Mouse (Mus musculus) CH12.LX (cell line): ENCODE measurements at regions not wholly inside any gene's neighbourhood (a gene's known extent, or its start where the extent isn't known, plus 50 kb on each side); places are given as distances from the start of the nearest gene placed in this dataset.

Experiments
- CTCF ChIP-seq, 2 experiments: IDR thresholded peaks in 1 of 2; conservative IDR thresholded peaks in 1 of 2; 2 replicates each; pipeline ENCODE4 v1.5.1; 2011 to 2012; ENCODE audit warnings: low read depth in 2 of 2, low read length in 2 of 2, improper control_type of control experiment in 1 of 2, inconsistent platforms in 1 of 2, mild to moderate bottlenecking in 1 of 2, moderate library complexity in 1 of 2
- JUN ChIP-seq: IDR thresholded peaks from 2 replicates; pipeline ENCODE4 v1.6.1; 2011; ENCODE audit warnings: low read depth, mild to moderate bottlenecking, low read length, improper control_type of control experiment, moderate library complexity; ENCODE audit not compliant: insufficient read depth
- KAT2A ChIP-seq: IDR thresholded peaks from 2 replicates; pipeline ENCODE4 v1.6.1; 2012; ENCODE audit warnings: low read length, improper control_type of control experiment, inconsistent platforms; ENCODE audit not compliant: insufficient replicate concordance
- MAX ChIP-seq: IDR thresholded peaks from 2 replicates; pipeline ENCODE4 v1.6.1; 2011; ENCODE audit warnings: low read length, improper control_type of control experiment
- POLR2A ChIP-seq: IDR thresholded peaks from 2 replicates; pipeline ENCODE4 v1.6.1; 2011; ENCODE audit warnings: low read depth, mild to moderate bottlenecking, improper control_type of control experiment, low read length

DNA sequence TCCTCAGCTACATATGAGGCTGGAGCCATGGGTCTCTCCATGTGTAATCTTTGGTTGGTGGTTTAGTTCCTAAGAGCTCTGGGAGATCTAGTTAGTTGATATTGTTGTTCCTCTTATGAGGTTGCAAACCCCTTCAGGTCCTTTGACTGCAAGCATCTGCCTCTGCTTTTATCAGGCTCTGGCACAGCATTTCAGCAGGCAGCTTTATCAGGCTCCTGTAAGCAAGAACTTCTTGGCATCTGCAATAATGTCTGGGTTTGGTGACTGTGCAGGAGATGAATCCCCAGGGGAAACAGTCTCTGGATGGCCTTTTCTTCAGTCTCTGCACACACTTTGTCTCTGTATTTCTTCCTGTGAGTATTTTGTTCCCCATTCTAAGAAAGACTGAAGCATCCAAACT is 1175.7 kb downstream of the Tbl1xr1 start:
- TF ChIP-seq CTCF (conservative IDR thresholded peaks at IDR 0.05 in 1 of 2, IDR thresholded peaks at IDR 0.05 in 1 of 2; ENCODE audit: low read depth in 2 of 2, low read length in 2 of 2) (no peak), POLR2A (no peak), KAT2A (no peak), MAX (no peak), JUN (no peak)
